Mouse (Mus musculus): ENCODE results near the gene Nrxn2.

The Nrxn2 gene

DNA sequence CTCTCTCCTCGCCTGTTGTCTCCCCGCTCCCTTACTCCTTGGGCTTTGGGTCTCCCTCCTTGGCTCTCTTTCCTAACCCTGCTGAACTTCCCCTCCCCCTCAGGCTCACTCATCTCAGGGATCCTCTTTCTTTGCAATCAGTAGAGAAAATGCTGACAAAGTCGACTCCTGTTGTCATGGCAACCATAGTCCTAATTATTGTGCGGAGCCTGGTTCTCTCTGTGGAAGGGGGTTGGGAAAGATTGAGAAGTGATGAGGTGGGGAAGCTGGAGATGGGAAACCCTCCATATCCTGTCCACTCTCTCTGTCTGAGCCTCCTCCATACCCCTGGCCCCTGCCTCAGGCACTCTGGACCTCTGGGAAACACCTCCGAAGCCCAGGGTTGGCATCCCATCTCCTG lies 100.1 kb downstream of the Nrxn2 start:
- no peak for DNase-seq (ENCODE audit: low read depth)

DNA sequence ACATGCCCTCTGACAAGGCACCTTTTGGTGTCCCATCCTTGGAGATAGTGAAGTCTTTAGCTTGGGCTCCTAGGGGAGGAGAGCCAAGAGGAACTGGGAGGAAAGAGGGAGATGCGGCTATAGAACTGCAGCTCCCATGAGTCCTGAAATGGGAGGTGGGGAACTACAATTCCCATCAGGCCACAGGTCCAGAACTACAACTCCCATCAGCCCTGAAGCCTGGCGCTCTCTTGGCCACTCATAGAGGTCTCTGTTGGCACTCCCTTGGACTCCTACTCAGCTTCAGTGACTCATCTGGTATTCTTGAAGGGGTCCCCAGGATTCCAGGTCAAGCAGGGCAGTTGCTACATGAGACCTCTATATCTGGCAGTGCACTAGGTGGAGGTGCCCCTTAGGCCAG lies 101.0 kb downstream of the Nrxn2 start:
- no peak for DNase-seq (ENCODE audit: low read depth)

DNA sequence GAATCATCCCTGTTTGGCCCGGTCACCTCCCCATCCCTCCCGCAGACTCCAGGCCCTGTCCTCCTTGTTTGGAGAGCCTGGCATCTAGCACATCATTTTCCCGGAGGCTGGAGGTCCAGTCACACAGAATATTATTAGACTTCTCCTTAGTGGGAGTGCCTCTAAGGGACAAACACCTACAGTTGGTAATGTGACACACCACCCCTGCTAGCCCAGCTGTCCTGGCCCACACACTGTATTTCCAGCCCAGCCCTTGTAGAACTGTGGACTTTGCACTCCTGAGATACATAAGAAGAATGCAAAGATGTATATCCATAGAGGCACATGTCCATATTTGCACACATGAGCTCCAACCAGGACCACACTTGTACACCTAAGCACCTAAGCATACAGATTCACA lies 103.1 kb downstream of the Nrxn2 start:
- no peak for DNase-seq (ENCODE audit: low read depth)

DNA sequence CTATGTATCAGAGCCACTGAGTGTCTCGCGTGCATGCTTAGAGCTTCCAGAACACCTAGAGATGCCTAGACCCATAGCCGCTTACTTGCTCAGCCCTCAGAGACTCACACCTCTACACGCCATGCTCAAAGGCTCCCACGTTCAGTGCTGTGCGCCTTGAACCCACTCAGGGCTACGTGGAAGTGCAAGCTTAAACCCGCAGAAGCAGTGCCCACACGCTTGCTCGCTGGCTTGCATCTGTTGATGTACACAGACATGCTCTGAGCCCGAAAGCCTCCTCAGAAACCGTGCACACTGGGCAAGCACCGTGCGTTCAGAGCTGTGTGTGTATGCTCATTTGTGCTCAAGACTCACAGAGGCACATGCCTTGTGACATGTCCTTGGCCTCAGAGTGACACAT lies 103.8 kb downstream of the Nrxn2 start:
- no peak for DNase-seq (ENCODE audit: low read depth)

DNA sequence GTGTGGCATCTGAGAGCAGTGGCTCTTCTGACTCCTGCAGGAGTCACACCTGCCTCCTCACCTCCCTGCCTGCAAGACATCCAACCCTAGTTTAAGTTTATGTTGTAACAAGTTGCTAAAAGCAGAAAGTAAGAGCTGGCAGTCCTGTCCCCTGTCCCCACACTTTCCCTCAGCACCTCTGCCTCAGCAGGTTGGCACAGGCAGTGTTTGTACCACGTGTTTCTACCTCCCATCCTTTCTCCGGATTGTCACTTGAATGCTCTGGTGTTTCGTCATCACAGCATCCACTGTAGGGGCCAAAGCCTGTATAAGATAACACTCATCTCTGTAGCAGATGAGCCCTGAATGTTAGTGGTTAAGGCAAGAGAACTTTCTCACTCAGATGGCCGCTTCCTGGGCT lies 106.5 kb downstream of the Nrxn2 start:
- no peak for DNase-seq (ENCODE audit: low read depth)

DNA sequence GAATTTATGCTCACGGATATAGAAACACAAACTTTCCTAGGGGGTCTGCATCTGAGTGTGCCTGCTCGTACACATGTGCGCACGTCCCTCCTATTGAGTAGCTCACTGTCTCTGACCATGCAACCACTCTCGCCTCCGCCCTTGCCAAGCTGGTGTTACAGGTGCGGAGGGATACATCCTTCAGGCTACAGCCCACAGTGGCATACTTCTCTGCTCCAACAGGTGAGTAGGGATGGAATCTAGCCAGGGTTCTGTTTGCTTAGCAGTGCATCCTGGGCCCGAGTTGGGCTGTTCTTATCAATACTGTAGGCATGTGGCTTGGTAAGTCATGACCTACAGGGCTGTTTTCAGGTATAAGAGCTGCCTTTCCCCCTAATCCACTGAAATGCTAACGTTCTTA lies 107.5 kb downstream of the Nrxn2 start:
- DNase-seq (ENCODE audit: low read depth) = no peak

DNA sequence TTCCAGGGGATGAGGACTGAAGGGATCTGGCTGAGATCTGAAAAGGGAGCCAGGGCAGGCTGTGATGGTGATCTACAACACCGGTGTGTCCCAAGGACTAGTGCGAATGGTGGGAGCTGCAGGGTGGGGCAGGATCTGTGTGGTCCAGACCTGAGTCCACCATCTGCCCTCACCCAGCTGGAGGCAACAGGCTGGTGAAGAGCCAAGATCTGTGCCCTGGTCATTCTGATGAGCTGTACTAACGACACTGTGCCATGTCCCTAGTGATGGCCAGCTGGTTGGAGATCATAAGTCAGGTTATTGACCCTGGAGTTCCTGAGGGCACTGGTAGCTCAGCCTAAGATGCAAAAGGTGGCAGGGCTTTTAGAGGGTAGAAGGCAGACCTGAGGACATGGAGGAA lies 108.9 kb downstream of the Nrxn2 start:
- DNase-seq (ENCODE audit: low read depth) = no peak

DNA sequence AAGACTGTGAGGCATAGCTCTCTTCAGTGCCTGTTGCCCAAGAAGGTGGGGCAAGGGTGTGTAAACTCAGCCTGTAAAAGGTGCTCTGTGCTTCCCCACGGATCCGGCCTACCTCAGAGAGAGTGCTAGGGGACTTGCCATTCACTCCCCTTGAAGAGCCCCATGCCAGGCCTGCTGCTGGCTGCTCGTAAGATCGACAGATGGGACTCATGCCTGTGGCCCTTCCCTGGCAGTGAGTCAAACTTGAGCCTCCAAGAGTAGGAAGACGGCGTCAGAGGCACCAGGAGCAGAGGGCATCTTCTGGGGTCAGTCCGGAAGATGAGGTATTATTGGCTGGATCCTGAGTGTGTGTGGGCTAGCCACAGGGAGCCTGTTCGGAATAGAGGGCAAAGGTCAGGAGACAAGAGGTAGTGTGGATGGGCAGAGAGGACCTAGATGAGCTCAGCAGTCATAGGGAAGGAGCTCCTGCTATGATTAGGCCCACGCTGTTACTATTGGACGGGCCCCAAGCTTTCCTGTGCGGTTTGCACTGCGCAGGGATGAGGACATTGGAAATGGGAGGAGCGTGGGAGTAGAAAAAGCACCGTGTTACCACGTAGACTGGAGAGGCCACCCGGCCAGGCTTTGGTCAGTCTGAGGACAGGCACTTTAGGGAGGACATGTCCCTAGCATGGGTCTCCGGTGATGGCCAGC lies 109.5 kb downstream of the Nrxn2 start:
- DNase-seq (ENCODE audit: low read depth) = no peak

DNA sequence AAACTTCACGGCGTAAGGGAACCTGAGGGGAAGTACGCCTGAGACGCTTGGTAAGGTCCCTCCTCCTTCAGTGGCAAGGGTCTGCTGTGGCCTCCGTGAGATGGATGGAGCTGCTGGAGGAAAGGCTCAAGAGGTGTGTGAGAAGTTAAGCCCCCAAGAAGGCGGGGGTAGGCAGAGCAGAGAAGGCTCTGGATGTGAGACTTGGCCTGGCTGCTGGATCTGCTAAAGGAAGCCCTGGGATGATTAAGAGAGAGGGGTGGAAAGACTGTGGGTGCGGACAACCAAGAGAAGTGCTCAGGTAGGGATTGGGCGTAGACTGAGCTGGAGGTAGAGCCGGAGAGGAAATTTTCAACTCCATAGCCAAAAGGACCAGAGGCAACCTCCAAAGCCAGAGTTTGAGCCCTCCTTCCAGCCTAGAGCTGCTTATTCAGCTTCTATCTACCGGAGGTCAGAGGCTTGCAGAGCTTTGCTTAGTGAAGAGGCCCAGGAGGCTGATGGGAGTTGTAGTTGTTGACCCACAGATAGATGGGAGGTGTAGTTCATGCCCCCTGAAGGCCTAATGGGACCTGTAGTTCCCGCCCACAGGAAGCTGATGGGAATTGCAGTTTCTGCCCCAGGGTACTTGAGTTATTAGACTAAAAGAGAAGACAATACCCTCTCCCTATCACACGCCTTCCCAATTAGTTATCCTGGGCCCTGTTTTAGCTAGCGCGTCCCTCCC lies 110.9 kb downstream of the Nrxn2 start:
- no peak for DNase-seq (ENCODE audit: low read depth)

DNA sequence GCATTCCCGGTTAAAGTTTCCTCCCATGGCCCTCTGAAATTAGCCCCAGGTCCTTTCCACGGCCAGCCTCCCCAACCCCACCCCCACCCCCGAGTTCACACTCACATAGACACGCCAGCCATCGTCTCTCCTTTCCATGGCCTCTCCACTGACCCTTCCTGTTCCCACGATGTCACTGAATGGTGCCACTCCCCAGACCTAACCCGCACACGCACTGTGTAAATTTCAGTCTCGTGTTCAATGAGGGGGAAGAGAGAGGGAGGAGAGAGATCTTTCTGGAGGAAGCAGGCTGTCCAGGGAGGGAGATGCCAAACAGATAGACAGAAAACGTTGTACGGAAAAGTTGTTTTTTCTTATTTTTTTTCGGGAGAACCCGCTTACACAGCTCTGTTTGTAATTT lies 111.8 kb downstream of the Nrxn2 start:
- no peak for DNase-seq (ENCODE audit: low read depth)

DNA sequence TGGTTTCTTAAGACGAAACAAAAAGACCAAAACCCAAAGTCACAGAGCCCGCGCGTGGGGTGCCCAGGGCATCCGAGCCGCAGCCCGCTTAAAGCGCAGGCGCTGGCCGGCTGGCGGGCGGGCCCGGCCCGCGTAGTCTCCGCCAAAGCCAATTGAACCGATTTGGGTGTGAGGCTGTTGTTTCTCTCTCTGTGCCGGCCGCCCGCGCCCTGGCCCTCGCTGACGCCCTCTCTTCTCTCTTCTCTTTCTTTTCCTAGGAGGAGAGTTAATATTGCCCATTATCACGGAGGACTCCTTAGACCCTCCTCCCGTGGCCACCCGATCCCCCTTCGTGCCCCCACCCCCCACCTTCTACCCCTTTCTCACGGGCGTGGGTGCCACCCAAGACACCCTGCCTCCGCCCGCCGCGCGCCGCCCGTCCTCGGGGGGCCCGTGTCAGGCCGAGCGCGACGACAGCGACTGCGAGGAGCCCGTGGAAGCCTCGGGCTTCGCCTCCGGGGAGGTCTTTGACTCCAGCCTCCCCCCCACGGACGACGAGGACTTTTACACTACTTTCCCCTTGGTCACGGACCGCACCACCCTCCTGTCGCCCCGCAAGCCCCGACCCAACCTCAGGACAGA lies 112.6 kb downstream of the Nrxn2 start:
- DNase-seq (ENCODE audit: low read depth) = no peak

DNA sequence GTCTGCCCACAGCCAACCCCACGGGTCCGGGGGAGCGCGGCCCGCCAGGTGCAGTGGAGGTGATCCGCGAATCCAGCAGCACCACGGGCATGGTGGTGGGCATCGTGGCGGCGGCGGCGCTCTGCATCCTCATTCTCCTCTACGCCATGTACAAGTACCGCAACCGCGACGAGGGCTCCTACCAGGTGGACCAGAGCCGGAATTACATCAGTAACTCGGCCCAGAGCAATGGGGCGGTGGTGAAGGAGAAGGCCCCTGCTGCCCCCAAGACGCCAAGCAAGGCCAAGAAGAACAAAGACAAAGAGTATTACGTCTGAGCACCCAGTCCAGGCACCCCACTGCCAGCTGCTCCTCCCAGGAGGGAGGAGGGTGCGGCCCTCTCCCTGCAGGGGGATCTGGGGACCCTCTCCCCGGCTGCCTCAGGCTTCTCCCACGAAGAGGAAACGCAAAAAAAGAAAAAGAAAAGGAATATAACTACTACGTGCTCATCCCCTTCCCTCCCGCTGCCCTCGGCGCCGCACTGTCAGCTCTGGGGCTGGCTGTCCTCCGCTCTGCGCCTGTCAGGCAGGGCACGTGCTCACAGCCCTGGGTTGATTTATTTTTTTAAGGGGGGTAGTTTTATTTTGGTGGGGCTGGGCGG lies 113.4 kb downstream of the Nrxn2 start:
- DNase-seq (ENCODE audit: low read depth) = no peak

DNA sequence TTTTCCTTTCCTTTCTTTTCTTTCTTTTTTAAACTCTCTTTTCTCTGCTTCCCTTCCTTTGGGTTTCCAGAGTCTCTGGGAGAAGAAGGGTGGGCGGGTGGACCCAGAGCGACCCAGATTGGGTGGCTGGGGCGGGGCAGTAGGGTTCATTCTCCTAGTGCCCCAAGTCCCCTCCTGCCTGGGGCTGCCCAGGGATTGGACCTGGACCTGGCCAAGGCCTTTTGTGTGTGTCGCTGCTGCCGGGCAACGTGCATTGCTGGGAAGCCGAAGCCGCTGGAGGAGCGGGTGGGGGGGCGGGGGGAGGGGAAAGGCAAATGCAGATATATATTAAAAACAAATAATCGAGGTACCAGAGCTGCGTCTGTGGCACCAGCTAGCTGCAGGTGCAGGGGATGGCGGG lies 114.1 kb downstream of the Nrxn2 start:
- DNase-seq (ENCODE audit: low read depth) = no peak

DNA sequence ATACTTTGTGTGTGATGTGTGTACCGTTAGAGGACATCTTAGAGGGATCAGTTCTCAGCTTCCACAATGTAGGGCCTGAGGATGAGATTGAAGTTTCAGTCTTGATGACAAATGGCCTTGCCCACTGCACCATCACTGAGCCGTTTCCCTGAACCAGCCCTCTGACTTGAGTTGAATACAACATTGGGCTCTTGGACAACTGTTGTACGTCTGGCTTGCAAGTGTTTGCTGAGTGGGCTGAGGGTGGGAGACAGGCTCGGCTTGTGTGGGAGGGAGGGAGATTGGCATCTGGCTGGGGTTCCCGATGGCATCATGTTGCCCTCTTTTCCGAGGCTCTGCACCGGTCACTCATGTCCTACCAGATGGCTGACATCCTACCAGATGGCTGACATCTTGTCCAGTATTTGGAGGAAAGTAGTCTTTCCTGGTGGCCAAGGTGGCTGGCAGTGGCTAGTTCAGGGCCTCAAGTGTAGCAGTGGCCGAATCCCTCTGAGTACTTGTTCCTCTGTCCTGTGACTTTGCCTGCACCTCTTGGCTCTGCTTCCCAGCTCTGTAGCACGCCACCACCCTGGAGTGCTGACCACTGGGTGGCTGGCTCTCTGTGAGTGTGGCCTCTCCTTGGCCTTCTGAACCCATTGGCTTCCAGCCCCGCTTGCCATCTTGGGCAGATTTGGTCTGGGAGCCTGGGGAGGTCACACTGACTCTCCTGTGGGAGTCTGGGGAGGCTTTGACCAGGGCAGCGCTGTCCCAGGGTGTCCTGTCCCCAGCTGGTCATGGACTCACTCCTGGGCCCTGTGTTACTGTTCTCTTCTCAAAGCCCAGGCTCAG lies 115.0 kb downstream of the Nrxn2 start:
- no peak for DNase-seq (ENCODE audit: low read depth)

DNA sequence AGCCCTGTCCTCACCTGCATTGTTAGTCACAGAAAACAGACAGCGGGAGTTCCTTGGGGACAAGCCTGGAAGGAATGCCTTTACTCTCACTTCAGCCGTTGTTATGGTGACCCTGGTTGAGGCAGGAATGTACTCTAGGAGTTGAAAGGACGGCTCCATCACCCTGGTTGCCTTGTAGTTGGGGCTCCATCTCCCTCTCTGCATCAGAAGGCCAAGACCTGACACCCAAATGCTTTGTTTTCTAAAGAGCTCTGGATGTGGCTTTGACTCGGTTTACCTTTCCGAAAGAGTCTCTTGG lies 115.5 kb downstream of the Nrxn2 start:
- DNase-seq (ENCODE audit: low read depth) = no peak

DNA sequence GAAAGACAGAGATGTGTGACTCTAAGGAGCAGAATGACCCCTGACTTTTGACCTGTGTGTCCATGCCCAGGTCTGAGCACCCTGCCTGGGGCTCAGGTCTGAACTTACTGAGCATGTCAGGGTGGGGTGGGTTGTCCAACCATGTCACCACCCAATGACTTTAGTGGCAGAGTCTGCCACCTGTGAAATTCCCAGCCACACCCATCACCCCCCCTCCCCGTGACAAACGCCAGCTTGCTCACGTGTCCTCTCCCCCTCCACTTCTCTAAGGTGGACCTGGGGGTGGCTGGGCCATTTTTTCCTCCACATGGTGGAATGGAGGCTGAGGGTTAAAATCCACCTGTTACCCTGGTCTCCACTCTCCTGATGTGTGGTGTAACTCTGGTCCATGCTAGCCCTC lies 117.7 kb downstream of the Nrxn2 start:
- DNase-seq (ENCODE audit: low read depth) = no peak

DNA sequence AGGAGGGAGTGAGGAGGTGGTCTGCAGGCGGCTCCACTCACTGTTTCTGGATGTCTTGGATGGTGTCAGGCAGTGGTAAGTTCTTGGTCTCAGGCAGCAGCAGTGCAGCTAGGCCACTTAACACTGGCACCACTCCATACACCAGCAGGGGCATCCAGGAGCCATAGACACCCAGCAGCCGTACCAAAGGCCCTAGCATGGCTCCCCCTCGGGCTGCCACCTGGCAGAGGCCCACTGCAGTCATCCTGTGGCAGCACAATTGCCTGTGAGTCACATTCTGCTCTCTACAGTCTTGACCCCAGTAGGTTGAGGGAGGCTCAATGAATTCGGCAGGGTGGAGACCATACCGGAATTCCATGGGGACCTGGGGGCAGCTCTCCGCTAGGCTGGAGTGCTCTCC lies 118.2 kb downstream of the Nrxn2 start:
- DNase-seq (ENCODE audit: low read depth) = no peak

DNA sequence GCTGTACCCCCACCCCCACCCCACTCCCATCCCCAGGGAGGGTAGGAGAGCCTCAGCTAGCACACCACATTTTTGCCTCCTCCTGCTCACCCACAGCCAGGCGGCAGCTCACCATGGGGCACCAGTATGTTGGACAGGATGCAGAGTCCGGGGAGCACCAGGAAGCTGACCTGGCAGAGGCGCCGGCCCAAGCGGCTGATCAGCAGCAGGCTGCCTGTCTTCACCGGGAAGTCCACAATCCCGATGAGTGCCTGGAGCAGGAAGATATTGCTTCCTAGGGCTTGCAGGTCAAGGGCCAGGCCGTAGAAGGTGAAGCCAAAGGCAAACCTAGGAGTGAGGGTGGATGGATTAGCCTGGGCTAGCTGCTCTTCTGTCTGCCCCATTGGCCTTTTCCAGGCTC lies 119.0 kb downstream of the Nrxn2 start:
- DNase-seq (ENCODE audit: low read depth) = no peak

DNA sequence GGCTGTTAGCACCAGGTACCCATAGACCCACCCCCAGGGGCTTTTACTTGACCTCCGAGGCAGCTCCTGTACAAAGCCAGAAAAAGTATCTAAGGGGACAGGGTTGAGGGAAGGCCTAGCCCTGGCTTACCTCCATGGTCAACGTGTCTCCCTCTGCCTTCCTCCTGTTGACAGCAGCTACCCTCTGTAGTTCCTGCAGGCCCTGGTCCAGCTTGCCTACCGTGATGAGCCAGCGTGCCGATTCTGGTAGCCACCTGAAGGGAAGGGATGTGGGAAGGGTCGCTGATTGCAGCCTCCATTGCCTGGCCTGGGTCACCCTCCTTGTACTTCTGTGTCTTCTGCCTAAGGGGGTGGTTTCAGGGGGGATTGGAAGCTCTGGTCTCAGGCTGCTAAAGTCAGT lies 120.0 kb downstream of the Nrxn2 start:
- no peak for DNase-seq (ENCODE audit: low read depth)

DNA sequence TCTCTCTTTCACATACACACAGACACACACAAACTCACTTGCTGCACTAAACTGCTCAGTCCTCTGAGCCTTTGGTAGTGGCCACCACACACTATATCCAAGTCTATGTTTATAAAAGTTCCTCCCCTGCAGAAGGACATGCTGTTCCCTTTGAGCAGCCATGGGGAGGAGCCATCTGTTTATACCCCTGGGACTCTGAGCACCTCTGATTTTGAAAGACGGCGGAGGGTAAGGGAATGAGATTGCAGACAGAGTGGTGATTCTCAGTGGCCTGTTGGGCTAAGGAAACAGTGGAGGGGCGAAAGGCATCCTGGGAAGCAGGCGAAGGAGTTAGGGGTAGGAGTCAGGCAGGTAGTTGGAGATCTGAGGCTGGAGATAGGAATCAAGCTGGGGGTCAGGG lies 121.1 kb downstream of the Nrxn2 start:
- no peak for DNase-seq (ENCODE audit: low read depth)

DNA sequence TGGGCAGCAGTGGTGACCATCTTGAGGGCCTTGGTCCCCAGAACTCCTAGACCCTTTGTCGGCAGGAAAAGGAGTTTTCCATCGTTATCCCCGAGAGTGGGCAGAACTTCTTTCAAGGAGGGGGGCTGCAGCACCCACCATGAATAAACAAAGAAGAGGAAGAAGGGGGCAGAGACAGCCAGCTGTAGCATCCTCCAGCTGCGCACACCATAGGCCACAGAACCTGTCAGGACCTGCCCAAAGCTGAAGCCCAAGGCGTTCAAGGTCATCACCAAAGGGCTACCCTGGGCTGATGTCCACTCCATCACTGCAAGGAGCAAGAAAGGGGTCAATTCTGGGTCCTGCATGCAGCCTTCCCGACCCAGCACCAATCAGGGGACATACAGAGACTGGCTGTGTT lies 121.7 kb downstream of the Nrxn2 start:
- no peak for DNase-seq (ENCODE audit: low read depth)

DNA sequence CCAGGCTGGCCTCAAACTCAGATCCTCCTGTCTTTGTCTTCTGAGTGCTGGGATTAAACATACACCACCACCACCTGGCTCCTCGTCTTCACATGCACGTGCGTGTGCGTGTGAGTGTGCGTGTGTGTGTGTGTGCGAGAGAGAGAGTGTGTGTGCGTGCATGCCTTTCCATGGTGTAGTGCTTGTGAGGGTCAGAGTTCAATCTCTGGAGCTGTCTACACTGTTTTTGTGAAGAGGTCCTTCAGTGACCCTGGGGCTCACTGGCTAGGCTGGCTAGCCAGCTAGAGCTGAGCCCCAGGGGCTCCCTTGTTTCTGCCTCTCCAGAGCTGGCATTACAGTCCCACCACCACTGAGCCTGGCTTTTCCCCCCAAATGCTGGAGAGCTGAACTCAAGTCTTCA lies 123.0 kb downstream of the Nrxn2 start:
- DNase-seq (ENCODE audit: low read depth) = no peak

All from naive thymus-derived CD4-positive, alpha-beta T cell, adult 2 months (primary cell).